Mouse (Mus musculus): ENCODE measurements around the gene Sema3f. TPM values are rescaled to one million over a fixed set of nuclear protein-coding genes. Genes with fewer than 3 reads are reported as not detected.

The Sema3f gene
- total RNA-seq, 2 experiments from 2014 or later: 11.9 to 18.0 TPM

DNA sequence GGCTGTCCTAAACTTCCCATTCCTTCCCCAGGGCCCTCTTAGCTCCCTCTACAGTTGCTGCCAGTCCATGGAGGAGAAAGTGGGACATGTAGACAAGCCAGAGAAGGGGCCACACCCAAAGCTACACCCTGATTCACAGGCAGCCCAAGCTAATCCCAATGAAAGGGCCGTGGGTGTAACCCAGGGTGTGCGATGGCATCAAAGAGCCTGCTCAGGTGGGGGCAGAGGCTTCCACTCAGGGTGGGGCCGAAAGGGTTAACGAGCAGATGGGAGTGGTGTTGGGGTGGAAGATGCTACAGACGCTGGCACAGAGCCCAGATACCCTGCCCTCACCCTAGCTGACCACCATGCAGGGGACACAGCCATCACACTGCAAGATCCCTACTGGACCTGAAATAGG lies 17.5 kb downstream of the Sema3f start:
- DNase-seq: no peak

DNA sequence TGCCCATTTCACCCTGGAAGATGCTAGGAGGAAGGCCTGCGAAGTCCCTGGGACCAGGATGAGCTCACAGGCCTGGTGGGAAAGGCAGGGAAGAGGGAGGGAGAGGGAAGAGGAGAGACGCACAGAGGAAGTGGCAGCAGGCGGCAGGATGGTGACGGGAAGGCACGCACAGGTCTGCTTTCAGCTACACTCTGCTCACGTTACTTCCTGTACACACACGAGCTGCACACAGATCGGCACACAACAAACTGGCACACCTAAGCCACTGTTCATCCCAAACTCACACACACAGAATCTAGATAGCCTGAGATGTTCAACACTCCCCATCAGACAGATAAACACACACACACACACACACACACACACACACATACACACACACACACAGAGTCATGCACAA lies 19.9 kb downstream of the Sema3f start:
- no peak for DNase-seq

DNA sequence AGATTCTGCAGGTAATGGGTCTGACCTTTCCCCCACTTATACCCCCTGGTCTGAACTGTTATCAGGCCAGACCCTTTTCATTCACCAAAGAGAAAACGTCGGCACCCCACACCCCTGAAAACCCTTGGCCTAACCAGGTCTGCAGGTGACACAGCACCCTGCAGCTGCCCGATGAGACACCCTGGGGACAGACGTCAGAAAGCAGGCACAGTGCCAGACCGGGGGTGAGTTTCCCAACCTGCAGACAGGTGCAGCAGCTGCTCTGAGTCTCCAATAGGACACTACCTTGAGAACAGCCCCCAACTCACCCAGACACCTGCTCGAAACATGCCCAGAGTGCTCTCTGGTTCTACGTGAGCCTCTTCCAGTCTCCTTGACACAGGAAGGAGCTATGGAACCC lies 21.3 kb downstream of the Sema3f start:
- no peak for DNase-seq

DNA sequence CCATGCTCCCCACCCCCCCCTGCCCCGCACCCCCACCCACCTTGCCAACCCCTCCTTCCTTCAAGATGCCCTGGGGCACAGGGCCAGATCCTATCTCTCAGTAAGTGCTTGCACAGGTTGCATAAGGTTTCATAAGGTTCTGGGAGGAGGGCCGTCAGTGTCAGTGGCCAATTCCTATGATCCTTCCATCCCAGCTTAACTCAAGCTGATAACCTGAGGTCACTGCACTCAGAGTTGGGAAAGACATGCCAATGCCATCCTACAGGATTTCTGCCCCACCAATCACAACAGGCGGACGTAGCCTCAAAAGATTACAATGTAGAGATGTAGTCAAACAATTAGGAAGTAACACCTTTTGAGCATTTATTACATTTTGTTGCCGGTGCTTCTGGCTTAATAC lies 21.9 kb downstream of the Sema3f start:
- no peak for DNase-seq

DNA sequence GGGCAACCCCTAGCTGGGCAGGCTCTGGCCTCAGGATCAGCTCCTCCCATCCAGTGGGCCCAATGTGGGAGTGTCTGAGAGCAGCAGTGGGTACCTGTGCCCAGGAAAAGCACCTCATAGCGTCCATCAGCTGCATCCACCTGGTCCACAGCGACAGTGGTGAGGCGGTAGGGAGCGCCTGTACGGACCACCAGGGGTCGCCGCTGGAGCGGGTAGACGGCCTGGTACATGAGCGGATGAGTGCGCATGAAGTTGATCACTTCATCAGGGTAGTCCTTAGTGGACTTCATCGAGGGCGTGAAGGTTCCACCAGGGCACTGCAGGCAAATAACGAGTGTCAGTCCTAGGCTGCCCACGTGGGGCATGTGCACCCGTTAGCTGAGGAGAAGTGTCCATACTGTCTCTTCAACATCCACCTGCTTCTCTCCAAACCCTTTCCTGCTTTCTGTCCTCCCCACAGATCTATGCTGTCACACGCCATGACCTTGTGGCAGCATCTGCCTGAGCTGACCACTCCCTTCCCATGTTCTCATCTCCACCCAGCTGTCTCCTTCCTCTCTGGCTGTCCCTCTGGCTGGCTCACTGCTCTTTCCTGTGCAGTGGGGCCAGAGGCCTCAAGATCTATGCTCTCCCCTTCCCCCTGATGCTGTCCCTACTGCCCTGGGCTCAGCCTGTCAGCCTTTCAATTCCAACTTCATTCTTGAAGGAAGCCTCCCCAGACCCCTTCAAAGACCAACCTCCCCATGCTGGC lies 24.9 kb downstream of the Sema3f start:
- peak; percentile 76 for DNase-seq

DNA sequence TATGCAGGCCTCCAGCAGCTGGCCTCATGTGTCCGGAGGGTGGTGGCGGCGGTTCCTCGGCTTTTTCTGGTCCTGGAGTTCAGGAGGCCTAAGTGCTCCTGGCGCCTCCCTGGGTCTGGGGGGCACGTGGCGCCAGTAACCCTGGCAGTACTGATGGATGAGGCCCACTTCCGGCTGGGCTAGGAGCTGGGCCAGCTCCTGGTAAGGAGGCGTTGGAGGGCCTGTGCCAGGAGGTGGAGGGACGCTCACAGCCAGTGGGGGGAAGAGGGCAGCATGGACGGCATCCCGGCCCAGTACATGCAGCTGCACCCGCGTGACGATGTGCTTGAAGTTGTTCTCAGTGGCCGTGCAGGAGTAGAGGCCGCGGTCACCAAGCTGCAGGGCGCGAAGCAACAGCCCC lies 27.9 kb downstream of the Sema3f start:
- no peak for DNase-seq

DNA sequence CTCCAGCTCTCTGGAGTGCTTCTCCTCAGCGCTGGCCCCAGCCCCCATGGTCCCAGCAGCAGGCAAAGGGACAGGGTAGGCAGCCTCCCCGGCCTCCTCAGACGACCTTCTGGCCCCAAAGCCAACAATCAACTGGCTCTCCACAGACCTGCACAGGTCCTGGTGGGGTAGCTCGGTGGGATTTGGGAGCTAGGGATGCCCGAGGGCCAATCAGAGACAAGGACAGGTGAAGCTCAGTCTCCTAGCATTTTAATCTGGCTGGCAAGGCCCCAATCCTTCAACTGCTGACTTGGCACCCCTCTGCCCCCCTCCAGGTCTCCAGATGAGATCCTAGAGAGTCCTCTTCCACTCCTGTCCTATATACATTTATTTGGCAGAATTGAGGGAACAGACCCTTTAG lies 30.8 kb downstream of the Sema3f start, which contains the start of gene Gnat1:
Gene Gnat1, minus strand, starts transcription at position 212 of the 400 bp plus-strand sequence.
- DNase-seq: no peak

DNA sequence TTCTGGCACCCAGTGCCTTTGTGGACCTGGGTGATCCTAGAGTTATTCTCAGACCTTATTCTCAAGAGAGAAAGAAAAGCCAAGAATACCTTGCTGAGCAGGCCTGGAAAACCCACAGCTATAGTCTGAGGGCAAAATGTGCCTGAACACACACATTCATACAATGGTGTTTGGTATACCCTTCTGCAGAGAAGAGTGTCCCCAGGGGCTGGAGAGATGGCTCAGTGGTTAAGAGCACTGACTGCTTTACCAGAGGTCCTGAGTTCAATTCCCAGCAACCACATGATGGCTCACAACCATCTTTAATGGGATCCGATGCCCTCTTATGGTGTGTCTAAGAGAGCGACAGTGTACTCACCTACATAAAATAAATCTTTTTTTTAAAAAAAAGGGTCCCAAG lies 31.4 kb downstream of the Sema3f start:
- DNase-seq: no peak

DNA sequence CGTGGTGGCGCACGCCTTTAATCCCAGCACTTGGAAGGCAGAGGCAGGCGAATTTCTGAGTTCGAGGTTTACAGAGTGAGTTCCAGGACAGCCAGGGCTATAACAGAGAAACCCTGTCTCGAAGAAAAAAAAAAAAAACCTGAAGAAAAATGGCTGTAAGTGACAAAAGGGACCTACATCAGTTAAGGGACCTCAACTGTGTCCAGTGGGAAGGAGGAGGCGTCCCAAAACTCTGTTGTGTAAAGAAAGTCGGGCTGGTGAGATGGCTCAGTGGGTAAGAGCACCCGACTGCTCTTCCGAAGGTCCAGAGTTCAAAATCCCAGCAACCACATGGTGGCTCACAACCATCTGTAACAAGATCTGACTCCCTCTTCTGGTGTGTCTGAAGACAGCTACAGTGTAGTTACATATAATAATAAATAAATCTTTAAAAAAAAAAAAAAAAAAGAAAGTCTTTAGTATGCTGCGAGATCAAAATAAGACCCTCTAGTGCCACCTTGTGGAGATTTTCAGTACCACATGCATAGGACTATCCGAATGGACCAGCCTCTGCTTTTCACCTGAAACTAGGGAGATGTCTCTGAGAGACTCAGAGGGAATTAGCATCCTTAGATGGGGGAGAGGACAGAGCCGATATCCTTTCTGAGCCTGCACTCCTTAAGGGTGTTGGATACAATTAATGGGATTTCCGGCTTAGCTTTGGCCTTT lies 32.3 kb downstream of the Sema3f start:
- DNase-seq: peak; percentile 77

DNA sequence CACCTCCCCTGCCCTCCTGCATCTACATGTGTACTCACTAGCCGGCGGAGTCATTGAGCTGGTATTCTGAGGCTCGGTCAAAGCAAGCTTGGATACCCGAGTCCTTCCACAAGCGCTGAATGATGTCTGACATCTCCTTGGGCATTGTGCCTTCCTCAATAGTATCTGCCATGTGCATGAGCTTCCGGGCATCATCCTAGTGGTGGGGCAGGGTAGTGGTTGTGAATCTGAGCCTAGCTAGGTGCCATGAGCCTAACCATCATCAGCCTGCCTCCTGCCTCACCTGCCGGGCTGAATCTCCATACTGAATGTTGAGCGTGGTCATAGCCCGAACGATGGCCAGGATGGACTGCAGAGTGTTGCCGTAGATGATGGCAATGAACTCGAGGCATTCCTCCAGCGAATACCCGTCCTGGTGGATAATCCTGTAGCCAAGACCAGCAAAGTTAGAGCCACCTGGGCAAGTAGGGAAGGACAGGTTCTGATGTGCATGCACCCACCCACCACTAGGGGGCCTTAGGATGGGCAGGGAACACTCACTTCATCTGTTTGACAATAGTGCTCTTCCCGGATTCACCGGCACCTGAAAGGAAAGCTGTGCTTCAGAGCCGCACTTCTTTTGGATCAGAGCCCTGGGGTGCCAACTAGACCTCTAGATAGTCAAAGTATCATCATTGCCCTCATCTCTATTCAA lies 33.0 kb downstream of the Sema3f start:
- DNase-seq: no peak

DNA sequence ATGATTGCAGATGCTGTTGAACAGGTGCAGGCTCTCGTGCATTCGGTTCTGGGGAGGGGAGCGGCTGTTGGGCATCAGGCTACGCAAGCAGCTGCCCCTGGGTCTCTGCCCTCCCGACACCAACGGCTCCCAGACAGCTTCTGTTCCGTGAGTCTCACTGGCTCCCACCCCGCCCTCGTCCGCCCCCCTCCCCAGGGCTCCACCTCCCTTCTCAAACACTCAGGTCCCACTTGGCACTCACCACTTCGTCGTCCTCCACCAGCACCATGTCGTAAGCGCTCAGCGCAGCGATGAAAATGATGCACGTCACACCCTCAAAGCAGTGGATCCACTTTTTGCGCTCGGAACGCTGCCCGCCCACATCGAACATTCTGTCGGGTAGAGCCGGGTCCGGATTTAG lies 34.0 kb downstream of the Sema3f start:
- no peak for DNase-seq

DNA sequence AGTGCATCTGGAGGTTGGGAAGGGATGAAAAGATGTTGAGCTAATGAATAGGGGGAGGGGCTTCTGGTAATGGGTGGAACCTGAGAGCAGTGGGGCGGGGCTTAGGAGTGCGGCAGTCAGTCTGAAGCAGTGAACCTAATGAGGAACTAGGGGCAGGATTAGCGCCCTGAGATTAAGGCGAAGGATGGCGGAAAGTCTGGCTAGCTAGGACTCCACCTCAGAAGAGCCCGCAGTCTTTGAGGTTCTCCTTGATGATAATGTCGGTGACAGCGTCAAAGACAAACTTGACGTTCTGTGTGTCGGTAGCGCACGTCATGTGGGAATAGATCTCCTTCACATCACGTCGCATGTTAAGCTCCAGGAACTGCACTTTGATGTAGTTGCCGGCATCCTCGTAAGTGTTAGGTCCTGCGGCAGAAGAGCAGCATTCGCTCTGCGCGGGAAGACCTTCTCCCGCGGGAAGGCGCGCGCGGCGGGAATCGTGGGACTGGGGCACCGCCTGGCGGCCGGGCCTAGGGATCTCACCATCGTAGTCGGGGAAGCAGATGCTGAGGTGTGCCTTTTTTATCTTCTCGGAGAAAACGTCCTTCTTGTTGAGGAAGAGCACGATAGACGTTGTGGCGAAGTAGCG lies 34.5 kb downstream of the Sema3f start:
- DNase-seq: peak; percentile 86

DNA sequence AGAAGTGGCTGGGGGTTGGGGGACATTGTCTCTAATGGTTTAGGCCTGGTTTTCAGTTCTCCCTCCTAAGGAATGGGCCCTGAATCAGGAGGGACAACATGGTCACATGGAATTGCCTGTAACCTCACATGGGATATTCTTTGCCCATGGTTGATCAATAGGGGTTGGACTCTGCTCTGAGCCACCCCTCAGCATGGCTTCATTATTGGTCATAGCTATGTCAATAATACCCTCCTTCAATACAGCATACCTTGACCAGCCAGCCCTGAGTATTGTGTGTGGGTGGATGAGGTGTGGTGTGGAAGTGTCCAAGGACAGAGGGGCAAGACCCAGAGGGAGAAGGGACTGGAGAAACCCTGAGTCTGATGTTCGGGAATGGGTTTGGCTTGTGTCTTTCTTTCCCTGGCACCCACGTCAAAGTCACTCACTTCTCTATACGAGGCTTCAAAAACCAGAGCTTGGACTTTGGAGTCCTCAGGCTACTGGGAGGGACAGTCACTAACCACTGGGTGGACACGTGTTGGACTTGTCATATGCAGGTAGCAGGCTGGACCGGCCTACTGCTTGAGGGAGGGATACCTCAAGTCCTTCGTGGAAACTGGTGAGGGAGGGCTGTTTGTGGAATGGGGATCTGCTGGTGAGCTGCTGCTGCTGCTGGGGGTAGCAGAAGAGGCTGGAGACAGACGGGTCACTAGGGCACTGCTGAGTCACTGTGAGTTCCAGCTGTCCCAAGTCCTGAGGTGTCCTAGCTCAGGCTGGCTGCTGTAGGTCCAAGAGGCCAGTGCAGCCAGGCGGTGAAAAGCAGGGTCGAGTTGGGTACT lies 35.5 kb downstream of the Sema3f start:
- no peak for DNase-seq

DNA sequence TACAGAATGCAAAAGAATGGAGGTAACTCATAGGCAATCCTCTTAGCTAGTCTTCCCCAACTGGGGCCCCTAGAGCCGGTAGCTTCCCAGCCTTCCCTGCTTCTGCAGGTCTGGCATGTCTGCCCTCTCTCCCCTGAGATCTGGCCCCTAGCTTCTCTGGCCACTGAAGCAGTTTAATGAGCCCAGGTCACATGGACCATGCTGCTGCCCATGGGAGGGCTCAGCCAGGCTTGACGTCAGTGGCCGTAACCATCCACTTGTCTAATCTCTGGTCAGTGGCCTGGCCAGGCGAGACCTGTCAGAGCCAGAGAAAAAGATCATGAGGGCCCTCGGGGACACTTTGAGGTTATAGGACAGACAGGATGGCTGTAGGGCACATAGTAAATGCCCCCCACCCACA lies 40.0 kb downstream of the Sema3f start:
- peak; percentile 48 for DNase-seq

DNA sequence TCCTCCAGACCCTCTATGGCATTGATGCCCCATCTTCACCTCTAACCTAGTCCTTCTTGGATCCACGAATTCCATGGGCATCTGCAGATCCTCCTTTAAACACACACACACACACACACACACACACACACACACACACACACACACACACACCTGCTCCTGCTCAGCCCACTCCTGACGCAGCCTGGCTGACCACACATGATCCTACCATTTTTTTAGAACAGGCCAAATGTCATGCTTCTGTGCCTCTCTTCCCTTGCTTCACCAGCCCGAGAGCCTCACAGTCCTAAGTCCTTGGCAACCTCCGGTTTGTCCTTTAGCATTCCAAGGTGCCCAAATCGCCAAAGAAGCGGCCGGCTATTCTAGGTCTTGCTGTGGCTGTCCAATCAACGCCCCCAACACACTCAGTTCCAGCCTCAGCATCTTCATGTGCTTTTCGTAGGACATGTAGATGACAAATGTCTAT lies 40.8 kb downstream of the Sema3f start, which contains the start of gene Slc38a3:
Gene Slc38a3, minus strand, starts transcription at position 51 of the 466 bp plus-strand sequence.
- no peak for DNase-seq

DNA sequence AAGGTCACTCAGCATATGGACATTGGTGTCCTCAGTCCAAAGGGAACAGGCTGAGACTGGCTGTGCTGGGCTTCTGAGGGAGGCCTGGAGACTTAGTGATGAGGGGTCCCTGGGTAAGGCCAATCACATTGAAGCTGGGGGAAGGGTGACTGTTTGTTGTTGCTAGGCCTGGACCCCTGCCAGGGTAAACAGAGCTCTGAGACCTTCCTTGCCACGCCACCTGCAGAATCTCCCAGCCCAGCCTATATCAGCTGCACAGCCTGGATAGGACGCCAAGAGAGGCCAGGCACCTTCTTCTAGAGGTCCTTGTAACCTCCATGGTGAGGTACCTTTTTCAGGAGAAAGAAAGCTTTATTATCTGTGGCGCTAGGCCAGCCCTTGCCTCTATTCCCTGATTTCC lies 41.4 kb downstream of the Sema3f start:
- no peak for DNase-seq

DNA sequence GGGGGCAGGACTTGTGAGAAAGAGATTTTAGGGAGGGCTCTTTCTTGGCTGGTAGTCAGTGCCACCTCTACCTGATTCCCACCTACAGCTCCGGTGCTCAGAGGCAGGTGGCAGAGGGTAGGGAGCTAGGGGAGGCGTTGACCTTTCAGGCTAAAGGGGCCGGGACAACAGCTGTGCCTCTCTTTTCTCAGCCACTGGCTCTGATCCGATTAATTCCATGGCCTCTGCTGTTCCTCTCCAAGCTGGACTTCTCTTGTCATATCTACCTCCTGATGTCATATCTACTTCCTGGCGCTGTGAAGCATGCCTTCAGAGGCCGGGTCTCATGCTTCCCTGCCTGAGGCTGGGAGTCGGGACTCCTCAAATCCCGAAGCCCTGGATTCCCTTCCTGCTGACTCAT lies 42.3 kb downstream of the Sema3f start:
- DNase-seq: no peak

DNA sequence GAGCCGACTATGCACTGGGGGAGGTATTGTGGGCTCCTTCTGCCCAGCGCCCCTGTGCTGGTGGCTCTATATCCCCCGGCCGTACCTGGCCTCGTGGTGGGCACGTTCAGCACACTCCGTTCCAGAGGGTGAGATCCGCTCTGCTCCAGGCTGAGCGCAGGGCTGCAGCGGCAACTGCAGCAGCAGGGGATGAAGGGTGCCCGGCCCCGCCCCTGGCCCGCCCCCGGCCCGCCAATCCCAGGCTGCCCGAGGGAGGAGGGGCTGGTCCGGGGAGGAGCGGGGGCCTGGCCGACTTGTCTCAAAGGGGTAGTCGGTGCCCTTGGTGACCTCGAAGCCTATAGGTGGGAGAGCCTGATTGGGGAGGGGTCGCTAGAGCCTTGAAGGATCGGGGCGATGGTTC lies 43.1 kb downstream of the Sema3f start:
- peak; percentile 70 for DNase-seq

DNA sequence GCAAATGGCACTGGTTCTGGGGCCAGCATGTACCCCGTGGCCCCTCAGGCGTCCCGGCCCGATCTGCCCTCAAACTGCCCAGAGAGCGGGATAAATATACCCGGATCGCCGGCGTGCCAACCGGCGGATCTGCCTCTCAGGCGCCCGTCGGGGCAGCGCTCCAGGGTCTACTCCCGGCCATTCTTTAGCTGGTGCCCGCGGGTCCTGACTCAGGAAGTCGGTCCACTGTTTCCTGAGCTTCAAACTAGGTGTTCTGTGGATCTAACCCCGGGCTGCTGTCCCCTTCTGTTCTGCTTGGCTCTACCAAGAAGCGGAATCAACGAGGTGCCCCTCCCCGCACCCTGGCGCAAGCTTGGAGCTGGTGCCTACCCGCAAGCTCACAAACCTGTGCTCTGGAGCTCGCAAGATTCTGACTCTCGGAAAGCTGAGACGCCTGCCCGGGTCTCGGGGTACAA lies 43.5 kb downstream of the Sema3f start:
- peak; percentile 59 for DNase-seq

DNA sequence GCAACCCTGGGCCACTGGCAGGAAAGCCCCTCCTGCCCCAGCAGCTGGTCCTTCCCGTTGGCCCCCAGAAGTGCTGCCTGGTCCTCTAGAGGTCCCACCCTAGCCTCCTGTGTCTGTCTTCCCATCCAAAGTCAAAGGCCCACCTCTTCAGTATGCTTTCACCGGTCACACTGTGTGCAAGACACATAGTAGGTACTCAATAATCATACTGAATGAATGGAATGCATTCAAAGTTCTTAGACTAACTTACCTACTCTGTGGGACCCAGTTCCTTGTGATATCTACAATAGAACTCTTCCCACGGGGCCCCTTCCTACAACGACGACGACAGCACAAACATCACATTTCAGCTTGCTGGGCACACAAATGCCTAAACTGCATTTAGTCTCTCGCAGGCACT lies 45.0 kb downstream of the Sema3f start:
- DNase-seq: no peak

DNA sequence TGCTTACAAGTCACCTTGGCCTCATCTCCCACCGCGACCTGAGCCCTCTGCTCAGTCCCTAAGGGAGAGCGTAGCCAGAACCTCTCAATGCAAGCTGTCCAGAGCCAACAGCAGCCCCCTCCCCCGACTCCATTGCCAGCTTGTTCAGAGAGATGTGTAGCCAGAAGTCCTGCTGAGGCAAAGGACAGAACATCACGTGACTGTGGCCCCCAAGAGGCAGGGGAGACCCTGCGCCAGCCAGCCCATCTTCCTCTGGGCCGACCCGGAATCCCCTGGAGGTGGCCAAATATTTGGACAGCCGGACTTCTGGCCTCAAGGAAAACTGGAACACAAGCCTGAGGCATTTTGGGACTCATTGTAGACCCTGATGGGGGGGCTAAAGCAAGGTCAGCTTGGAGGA lies 46.8 kb downstream of the Sema3f start:
- DNase-seq: no peak

DNA sequence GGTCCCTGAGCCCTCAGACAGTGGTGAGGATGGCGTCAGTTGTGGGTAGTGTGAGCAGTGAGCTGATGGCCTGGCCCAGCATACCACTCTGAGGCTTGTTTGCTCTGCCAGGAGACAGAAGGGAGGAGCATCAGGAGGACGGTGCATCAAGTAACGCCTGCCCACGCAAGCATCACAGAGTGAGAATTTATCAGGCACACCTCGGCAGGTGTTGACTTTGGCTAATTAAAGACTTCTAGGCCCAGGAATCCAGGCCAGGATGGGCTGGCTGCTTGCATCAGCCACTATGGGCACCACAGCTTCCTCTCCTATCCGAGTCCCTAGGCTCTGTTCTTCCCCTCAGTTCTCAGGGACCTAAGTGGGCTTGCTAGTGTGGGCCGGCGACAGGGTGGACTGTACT lies 47.9 kb downstream of the Sema3f start:
- DNase-seq: no peak
